Mouse (Mus musculus): Measurements from ENCODE around the gene Gatm. TPM values are rescaled to one million over a fixed set of nuclear protein-coding genes. Genes with fewer than 3 reads are reported as not detected.
A peak's percentile ranks its signal among the peaks of the same experiment; 100 is the strongest.

The Gatm gene
- polyA plus RNA-seq, 1 experiment from 2014 or later: 30.6 TPM

DNA sequence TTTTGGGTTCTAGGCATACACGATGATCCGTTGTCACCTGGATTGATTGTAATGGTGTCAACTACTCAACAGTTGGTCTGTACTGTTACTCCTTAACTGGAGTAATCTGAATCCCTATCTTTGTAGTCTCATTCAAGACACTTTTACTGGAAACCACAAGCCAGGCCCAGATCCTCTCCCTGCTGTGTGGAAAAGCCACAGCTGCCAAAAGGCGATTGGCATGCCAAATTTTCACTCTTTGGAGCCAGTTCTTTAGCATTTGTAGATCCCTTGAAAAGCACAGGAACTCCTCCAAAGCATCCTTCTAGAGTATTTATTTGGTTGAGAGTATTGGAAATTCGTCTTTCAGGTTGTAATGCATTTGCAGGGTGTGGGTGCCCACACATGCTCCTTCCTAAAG is 39.8 kb downstream of the Gatm start:
- H3K4me1 ChIP-seq (ENCODE audit: insufficient read depth): no peaks in the 10 kb centered on the region
- H3K36me3 ChIP-seq (replicated peaks; ENCODE audit: insufficient read depth, low read length): no peaks in the 10 kb centered on the region
- ATAC-seq (no peak), DNase-seq (no peak)
- no peak overlapping the region for H3K4me2 ChIP-seq (ENCODE audit: low read depth, low read length)
- no peak overlapping the region for H3K9ac ChIP-seq (replicated peaks)
- H3K9me3 ChIP-seq (ENCODE audit: low read length): no peaks in the 10 kb centered on the region
- H3K4me3 ChIP-seq (ENCODE audit: low read depth, low read length): no peak overlapping the region
- H3K27ac ChIP-seq (ENCODE audit: low read depth): no peak overlapping the region
- H3K27me3 ChIP-seq (ENCODE audit: insufficient read depth, low read length): no peaks in the 10 kb centered on the region
- 57% methylated on average over 4 of the region's 4 CpGs for WGBS (ENCODE audit: insufficient replicate concordance)
- TF ChIP-seq EP300 (IDR thresholded peaks at IDR 0.05; ENCODE audit: low read depth) (no peak), CTCF (IDR thresholded peaks at IDR 0.05; ENCODE audit: low read depth) (no peak)

DNA sequence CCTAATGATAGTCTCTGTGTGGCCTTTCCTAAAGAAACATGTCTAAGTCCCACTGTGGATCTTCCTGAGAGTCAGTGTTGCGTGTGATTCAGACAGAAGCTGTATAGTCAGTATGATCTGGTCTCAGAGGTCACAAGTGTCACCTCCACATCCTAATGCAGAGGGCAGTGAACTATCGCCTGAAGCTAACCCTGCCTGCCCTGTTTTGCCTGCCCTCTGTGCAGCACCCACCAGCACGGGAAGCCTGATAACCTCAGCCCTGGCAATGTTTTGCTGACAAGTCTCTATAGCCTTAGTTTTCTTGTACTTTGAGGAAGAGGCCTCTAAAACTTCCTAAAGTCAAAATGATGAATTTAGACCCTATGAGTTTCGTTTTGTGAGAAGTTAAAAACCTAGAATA is 40.7 kb downstream of the Gatm start:
- Histone ChIP-seq H3K4me3 (ENCODE audit: low read depth, low read length) (no peak overlapping the region), H3K27ac (ENCODE audit: low read depth) (no peak overlapping the region), H3K9ac (replicated peaks) (no peak overlapping the region), H3K4me1 (ENCODE audit: insufficient read depth) (no peaks in the 10 kb centered on the region), H3K27me3 (ENCODE audit: insufficient read depth, low read length) (no peaks in the 10 kb centered on the region), H3K9me3 (ENCODE audit: low read length) (no peaks in the 10 kb centered on the region), H3K4me2 (ENCODE audit: low read depth, low read length) (no peak overlapping the region), H3K36me3 (replicated peaks; ENCODE audit: insufficient read depth, low read length) (no peaks in the 10 kb centered on the region)
- ATAC-seq (no peak), DNase-seq (no peak)
- TF ChIP-seq EP300 (IDR thresholded peaks at IDR 0.05; ENCODE audit: low read depth) (no peak), CTCF (IDR thresholded peaks at IDR 0.05; ENCODE audit: low read depth) (no peak)
- 59% methylated on average over 4 of the region's 4 CpGs for WGBS (ENCODE audit: insufficient replicate concordance)

DNA sequence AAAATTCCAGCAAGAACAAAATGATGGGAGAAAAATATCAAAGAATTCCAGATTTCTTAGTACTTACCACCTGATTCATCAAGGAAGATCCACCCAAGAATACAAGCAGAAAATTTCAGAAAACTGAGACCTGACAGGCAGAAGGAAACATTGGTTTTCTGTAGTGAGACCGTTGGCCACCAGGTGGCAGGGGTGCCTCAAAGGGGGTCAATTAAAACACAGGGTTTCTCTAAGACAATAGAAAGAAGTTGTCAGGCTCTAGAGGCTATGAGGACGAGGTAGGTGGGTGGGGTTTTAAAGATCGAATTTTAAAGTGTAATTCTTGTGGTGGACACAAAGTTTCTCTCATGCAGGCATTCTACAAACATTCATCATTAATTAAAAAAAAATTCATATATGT is 41.7 kb downstream of the Gatm start:
- Histone ChIP-seq H3K27me3 (ENCODE audit: insufficient read depth, low read length) (no peaks in the 10 kb centered on the region), H3K4me3 (ENCODE audit: low read depth, low read length) (no peak overlapping the region), H3K27ac (ENCODE audit: low read depth) (no peak overlapping the region), H3K4me2 (ENCODE audit: low read depth, low read length) (no peak overlapping the region), H3K4me1 (ENCODE audit: insufficient read depth) (no peaks in the 10 kb centered on the region), H3K9me3 (ENCODE audit: low read length) (no peaks in the 10 kb centered on the region), H3K36me3 (replicated peaks; ENCODE audit: insufficient read depth, low read length) (no peaks in the 10 kb centered on the region), H3K9ac (replicated peaks) (no peak overlapping the region)
- ATAC-seq: no peak
- TF ChIP-seq EP300 (IDR thresholded peaks at IDR 0.05; ENCODE audit: low read depth) (no peak), CTCF (IDR thresholded peaks at IDR 0.05; ENCODE audit: low read depth) (peak; percentile 76)
- peak; percentile 71 for DNase-seq
- 9% methylated on average over 3 of the region's 3 CpGs for WGBS (ENCODE audit: insufficient replicate concordance)

DNA sequence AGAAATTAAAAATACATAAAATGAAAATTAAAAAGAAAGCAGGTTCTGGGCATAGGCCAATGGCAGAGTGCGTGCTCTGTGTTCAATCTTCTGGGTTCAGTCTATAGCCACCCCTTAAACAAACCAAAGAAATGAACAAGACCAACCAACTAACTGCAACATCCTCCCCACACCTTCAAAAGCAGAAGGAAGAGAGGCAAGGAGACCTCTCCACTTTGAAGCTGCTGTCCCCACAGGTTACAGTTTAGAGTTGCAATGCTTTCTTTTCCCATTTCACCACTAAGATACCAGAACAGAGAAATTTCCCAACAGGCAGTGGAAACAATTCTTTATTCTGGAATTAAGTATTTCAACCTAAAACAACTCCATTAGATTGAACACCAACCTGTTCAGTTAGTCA is 48.9 kb downstream of the Gatm start:
- Histone ChIP-seq H3K4me1 (ENCODE audit: insufficient read depth) (no peaks in the 10 kb centered on the region), H3K36me3 (replicated peaks; ENCODE audit: insufficient read depth, low read length) (no peaks in the 10 kb centered on the region), H3K4me3 (ENCODE audit: low read depth, low read length) (no peak overlapping the region), H3K27me3 (ENCODE audit: insufficient read depth, low read length) (no peaks in the 10 kb centered on the region), H3K4me2 (ENCODE audit: low read depth, low read length) (no peak overlapping the region), H3K27ac (ENCODE audit: low read depth) (0 out of 2 replicates have a peak overlapping the region, but pooled peaks have one; percentile 45), H3K9ac (replicated peaks) (no peak overlapping the region), H3K9me3 (ENCODE audit: low read length) (no peaks in the 10 kb centered on the region)
- 68% methylated on average over 1 of the region's 1 CpGs for WGBS (ENCODE audit: insufficient replicate concordance)
- DNase-seq: no peak
- peak; percentile 38; the same call in 1 of the 2 replicates for ATAC-seq
- no peak for TF ChIP-seq EP300 (IDR thresholded peaks at IDR 0.05; ENCODE audit: low read depth)
- TF ChIP-seq CTCF (IDR thresholded peaks at IDR 0.05; ENCODE audit: low read depth): no peak

DNA sequence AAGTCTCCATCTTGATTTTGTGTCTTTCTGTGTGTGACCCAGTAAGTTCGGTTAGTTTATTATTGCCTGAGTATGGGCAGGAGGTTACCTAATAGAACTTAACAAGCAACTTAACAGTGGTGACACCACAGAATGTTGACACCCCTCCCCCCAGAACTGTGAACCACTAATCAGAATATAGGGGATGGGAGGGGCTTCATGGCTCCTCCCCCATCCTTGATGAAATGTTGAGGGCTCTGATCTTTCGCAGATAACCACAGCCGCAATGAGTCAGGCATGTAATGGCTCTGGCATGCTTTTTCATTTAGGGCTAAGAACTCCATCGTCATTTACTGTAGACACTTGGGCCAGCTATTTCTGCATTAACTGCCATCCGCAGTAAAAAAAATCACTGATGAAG is 49.9 kb downstream of the Gatm start:
- no peak for TF ChIP-seq CTCF (IDR thresholded peaks at IDR 0.05; ENCODE audit: low read depth)
- no peak for TF ChIP-seq EP300 (IDR thresholded peaks at IDR 0.05; ENCODE audit: low read depth)
- ATAC-seq (peak; percentile 41), DNase-seq (peak; percentile 43)
- Histone ChIP-seq H3K9ac (replicated peaks) (no peak overlapping the region), H3K4me1 (ENCODE audit: insufficient read depth) (no peaks in the 10 kb centered on the region), H3K27me3 (ENCODE audit: insufficient read depth, low read length) (no peaks in the 10 kb centered on the region), H3K36me3 (replicated peaks; ENCODE audit: insufficient read depth, low read length) (no peaks in the 10 kb centered on the region), H3K9me3 (ENCODE audit: low read length) (no peaks in the 10 kb centered on the region), H3K27ac (ENCODE audit: low read depth) (no peak overlapping the region), H3K4me2 (ENCODE audit: low read depth, low read length) (no peak overlapping the region), H3K4me3 (ENCODE audit: low read depth, low read length) (no peak overlapping the region)
- 68% methylated on average over 5 of the region's 5 CpGs for WGBS (ENCODE audit: insufficient replicate concordance)

DNA sequence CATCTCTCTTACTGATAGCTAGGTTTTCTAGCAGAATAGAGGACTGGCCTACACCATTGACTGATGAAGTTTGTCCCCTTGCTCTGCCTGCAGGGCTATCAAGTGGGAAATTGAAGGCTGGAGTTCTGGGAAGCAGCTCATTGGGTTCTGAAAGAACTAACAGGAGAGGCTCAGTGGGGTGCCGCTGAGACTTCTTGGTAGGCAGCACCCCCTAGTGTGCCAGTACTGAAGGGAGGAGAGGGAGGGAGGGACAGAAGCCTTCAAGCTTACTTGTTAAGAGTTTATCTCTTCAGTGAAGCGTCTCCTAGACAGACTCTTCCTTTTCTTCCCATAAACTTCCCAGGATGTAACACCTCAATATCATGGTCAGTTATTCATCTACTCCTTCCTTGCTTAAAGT is 52.8 kb downstream of the Gatm start:
- Histone ChIP-seq H3K9ac (replicated peaks) (no peak overlapping the region), H3K4me2 (ENCODE audit: low read depth, low read length) (no peak overlapping the region), H3K9me3 (ENCODE audit: low read length) (no peaks in the 10 kb centered on the region), H3K36me3 (replicated peaks; ENCODE audit: insufficient read depth, low read length) (no peaks in the 10 kb centered on the region), H3K4me3 (ENCODE audit: low read depth, low read length) (no peak overlapping the region), H3K27ac (ENCODE audit: low read depth) (no peak overlapping the region), H3K27me3 (ENCODE audit: insufficient read depth, low read length) (no peaks in the 10 kb centered on the region), H3K4me1 (ENCODE audit: insufficient read depth) (no peaks in the 10 kb centered on the region)
- DNase-seq: peak; percentile 44
- 38% methylated on average over 2 of the region's 2 CpGs for WGBS (ENCODE audit: insufficient replicate concordance)
- TF ChIP-seq EP300 (IDR thresholded peaks at IDR 0.05; ENCODE audit: low read depth) (no peak), CTCF (IDR thresholded peaks at IDR 0.05; ENCODE audit: low read depth) (peak; percentile 67)
- ATAC-seq: no peak

MicroRNA genes within 50 kb of the gene (microRNA counts, 519-probe panel; counts per million panel counts)
- microRNA mmu-miR-147: not detected

Small RNAs within 50 kb of the gene (microRNA-seq; reads per million reads assigned to microRNA genes)
- 40.5 reads per million, percentile 34 among the genes with 10 or more reads in this experiment for gene Mir147

Other genes with a start within 250 kb of the Gatm start
- 1.2 and 1.3 TPM in 2 replicates for gene Shf, start 242.1 kb downstream of the Gatm start, polyA plus RNA-seq (2015; fragmentation: Nextera tagmentation; extraction: Ambion mirVana)
- gene Slc28a2, start 184.8 kb downstream of the Gatm start, polyA plus RNA-seq (2015; fragmentation: Nextera tagmentation; extraction: Ambion mirVana): 1.8 TPM in 2 replicates
- 0.05 TPM in 1 of 2 replicates, not detected in the other for gene Gm14085, start 126.4 kb downstream of the Gatm start, polyA plus RNA-seq (2015; fragmentation: Nextera tagmentation; extraction: Ambion mirVana)
- gene AA467197, start 25.7 kb upstream of the Gatm start, polyA plus RNA-seq (2015; fragmentation: Nextera tagmentation; extraction: Ambion mirVana): 6.0 and 6.8 TPM in 2 replicates
- gene Slc30a4, start 91.4 kb upstream of the Gatm start, polyA plus RNA-seq (2015; fragmentation: Nextera tagmentation; extraction: Ambion mirVana): 1.6 and 1.7 TPM in 2 replicates
- gene Bloc1s6, start 127.2 kb upstream of the Gatm start, polyA plus RNA-seq (2015; fragmentation: Nextera tagmentation; extraction: Ambion mirVana): 12.6 and 13.4 TPM in 2 replicates
- gene Sqor, start 153.9 kb upstream of the Gatm start, polyA plus RNA-seq (2015; fragmentation: Nextera tagmentation; extraction: Ambion mirVana): 14.6 and 15.4 TPM in 2 replicates